Mouse (Mus musculus): ENCODE data around the gene Nyap1. TPM values are rescaled to one million over a fixed set of nuclear protein-coding genes. Genes with fewer than 3 reads are reported as not detected.
"Not testable (repeated sequence)": the region's sequence is repeated elsewhere in the genome, so short reads cannot be mapped to it uniquely, and the experiment has no call there.

The Nyap1 gene
- polyA plus RNA-seq, 1 experiment from 2014 or later: 9.5 TPM

- H3K4me3 ChIP-seq: peak overlapping the region; percentile 40
- H3K27me3 ChIP-seq (ENCODE audit: insufficient read depth, poor library complexity, severe bottlenecking): 0 out of 2 replicates have a peak, but pooled peaks cover 2% of the 10 kb centered on the region
- peak; percentile 92 for DNase-seq (ENCODE audit: low spot score)
- 65% methylated on average over 6 of the region's 6 CpGs for WGBS
- H3K27ac ChIP-seq: peak overlapping the region; percentile 93
- 0 out of 2 replicates have a peak, but pooled peaks cover 3% of the 10 kb centered on the region for H3K9me3 ChIP-seq
- H3K4me1 ChIP-seq (replicated peaks): peaks cover 65% of the 10 kb centered on the region
- peaks cover 75% of the 10 kb centered on the region for H3K36me3 ChIP-seq
Measured at GRCm38 (mm10) chr5:137734289-137735061, 6.9 kb downstream of the Nyap1 start.

GRCm38 (mm10) chr5:137733638-137734288, 7.6 kb downstream of the Nyap1 start:
- Histone ChIP-seq H3K4me1 (replicated peaks) (peaks cover 58% of the 10 kb centered on the region), H3K27ac (peak overlapping the region; percentile 93), H3K4me3 (peak overlapping the region; percentile 40), H3K27me3 (ENCODE audit: insufficient read depth, poor library complexity, severe bottlenecking) (no peaks in the 10 kb centered on the region), H3K36me3 (peaks cover 72% of the 10 kb centered on the region), H3K9me3 (0 out of 2 replicates have a peak, but pooled peaks cover 3% of the 10 kb centered on the region)
- WGBS: 63% methylated on average over 12 of the region's 12 CpGs
- peak; percentile 14 for DNase-seq (ENCODE audit: low spot score)

GRCm38 (mm10) chr5:137726767-137727166, 14.6 kb downstream of the Nyap1 start:
- 73% methylated on average over 6 of the region's 6 CpGs for WGBS

GRCm38 (mm10) chr5:137723840-137724239, 17.6 kb downstream of the Nyap1 start:
- Histone ChIP-seq H3K27me3 (ENCODE audit: insufficient read depth, poor library complexity, severe bottlenecking) (peaks cover 8% of the 10 kb centered on the region; the same call in 1 of the 2 replicates), H3K9me3 (no peaks in the 10 kb centered on the region), H3K36me3 (no peaks in the 10 kb centered on the region), H3K4me3 (no peak overlapping the region), H3K27ac (no peak overlapping the region), H3K4me1 (replicated peaks) (peaks cover 6% of the 10 kb centered on the region)
- DNase-seq (ENCODE audit: low spot score): no peak
- 87% methylated on average over 5 of the region's 5 CpGs for WGBS

More at GRCm38 (mm10) chr5:137726767-137727166, 14.6 kb downstream of the Nyap1 start:
- DNase-seq (ENCODE audit: low spot score): no peak
- Histone ChIP-seq H3K4me3 (no peak overlapping the region), H3K36me3 (peaks cover 13% of the 10 kb centered on the region), H3K4me1 (replicated peaks) (peaks cover 9% of the 10 kb centered on the region), H3K27ac (no peak overlapping the region), H3K9me3 (no peaks in the 10 kb centered on the region), H3K27me3 (ENCODE audit: insufficient read depth, poor library complexity, severe bottlenecking) (peaks cover 5% of the 10 kb centered on the region; the same call in 1 of the 2 replicates)

GRCm38 (mm10) chr5:137720558-137721164, 20.7 kb downstream of the Nyap1 start:
- H3K4me1 ChIP-seq (replicated peaks); H3K27ac ChIP-seq; H3K9me3 ChIP-seq; H3K27me3 ChIP-seq (ENCODE audit: insufficient read depth, poor library complexity, severe bottlenecking); H3K36me3 ChIP-seq: not testable (repeated sequence)
- 30% methylated on average over 11 of the region's 16 CpGs for whole genome bisulfite sequencing
- peak; percentile 35 for DNase-seq (ENCODE audit: low spot score)
- H3K4me3 ChIP-seq: peak overlapping the region; percentile 31

- DNase-seq (ENCODE audit: low spot score): no peak
- Histone ChIP-seq H3K36me3 (no peaks in the 10 kb centered on the region), H3K9me3 (no peaks in the 10 kb centered on the region), H3K4me3 (no peak overlapping the region), H3K27ac (no peak overlapping the region), H3K4me1 (replicated peaks) (peaks cover 6% of the 10 kb centered on the region), H3K27me3 (ENCODE audit: insufficient read depth, poor library complexity, severe bottlenecking) (peaks cover 8% of the 10 kb centered on the region; the same call in 1 of the 2 replicates)
- WGBS: 84% methylated on average over 6 of the region's 6 CpGs
Measured at GRCm38 (mm10) chr5:137719088-137719487, 22.3 kb downstream of the Nyap1 start.

GRCm38 (mm10) chr5:137718020-137718790, 23.2 kb downstream of the Nyap1 start:
- no peaks in the 10 kb centered on the region for H3K9me3 ChIP-seq
- H3K4me3 ChIP-seq: no peak overlapping the region
- 71% methylated on average over 8 of the region's 8 CpGs for WGBS

GRCm38 (mm10) chr5:137715685-137716084, 25.7 kb downstream of the Nyap1 start:
- Histone ChIP-seq H3K36me3 (no peaks in the 10 kb centered on the region), H3K4me1 (replicated peaks) (peaks cover 5% of the 10 kb centered on the region), H3K27me3 (ENCODE audit: insufficient read depth, poor library complexity, severe bottlenecking) (no peaks in the 10 kb centered on the region), H3K4me3 (no peak overlapping the region), H3K9me3 (no peaks in the 10 kb centered on the region), H3K27ac (no peak overlapping the region)
- 83% methylated on average over 8 of the region's 8 CpGs for WGBS
- no peak for DNase-seq (ENCODE audit: low spot score)

More at GRCm38 (mm10) chr5:137718020-137718790, 23.2 kb downstream of the Nyap1 start:
- H3K36me3 ChIP-seq: no peaks in the 10 kb centered on the region
- no peak overlapping the region for H3K27ac ChIP-seq
- peaks cover 8% of the 10 kb centered on the region; the same call in 1 of the 2 replicates for H3K27me3 ChIP-seq (ENCODE audit: insufficient read depth, poor library complexity, severe bottlenecking)
- H3K4me1 ChIP-seq (replicated peaks): peaks cover 6% of the 10 kb centered on the region
- DNase-seq (ENCODE audit: low spot score): no peak

GRCm38 (mm10) chr5:137713454-137713853, 28.0 kb downstream of the Nyap1 start:
- Histone ChIP-seq H3K27me3 (ENCODE audit: insufficient read depth, poor library complexity, severe bottlenecking) (no peaks in the 10 kb centered on the region), H3K36me3 (no peaks in the 10 kb centered on the region), H3K4me1 (replicated peaks) (no peaks in the 10 kb centered on the region), H3K27ac (no peak overlapping the region), H3K4me3 (no peak overlapping the region), H3K9me3 (no peaks in the 10 kb centered on the region)
- DNase-seq (ENCODE audit: low spot score): no peak
- 83% methylated on average over 5 of the region's 5 CpGs for WGBS

GRCm38 (mm10) chr5:137706913-137707633, 34.3 kb downstream of the Nyap1 start:
- WGBS: 88% methylated on average over 12 of the region's 12 CpGs
- Histone ChIP-seq H3K36me3 (no peaks in the 10 kb centered on the region), H3K4me3 (no peak overlapping the region), H3K27me3 (ENCODE audit: insufficient read depth, poor library complexity, severe bottlenecking) (no peaks in the 10 kb centered on the region), H3K27ac (no peak overlapping the region), H3K9me3 (no peaks in the 10 kb centered on the region), H3K4me1 (replicated peaks) (peaks cover 5% of the 10 kb centered on the region; the same call in 1 of the 2 replicates)
- no peak for DNase-seq (ENCODE audit: low spot score)

- H3K36me3 ChIP-seq: no peaks in the 10 kb centered on the region
- H3K27me3 ChIP-seq (ENCODE audit: insufficient read depth, poor library complexity, severe bottlenecking): no peaks in the 10 kb centered on the region
- 73% methylated on average over 6 of the region's 6 CpGs for WGBS
- H3K4me3 ChIP-seq: no peak overlapping the region
- DNase-seq (ENCODE audit: low spot score): no peak
- no peak overlapping the region for H3K27ac ChIP-seq
- 0 out of 2 replicates have a peak, but pooled peaks cover 2% of the 10 kb centered on the region for H3K9me3 ChIP-seq
- H3K4me1 ChIP-seq (replicated peaks): peaks cover 5% of the 10 kb centered on the region; the same call in 1 of the 2 replicates
Measured at GRCm38 (mm10) chr5:137705242-137705641, 36.2 kb downstream of the Nyap1 start.

GRCm38 (mm10) chr5:137699850-137700249, 41.6 kb downstream of the Nyap1 start:
- no peaks in the 10 kb centered on the region for H3K27me3 ChIP-seq (ENCODE audit: insufficient read depth, poor library complexity, severe bottlenecking)
- 72% methylated on average over 2 of the region's 2 CpGs for WGBS
- no peaks in the 10 kb centered on the region for H3K36me3 ChIP-seq
- H3K4me1 ChIP-seq (replicated peaks): no peaks in the 10 kb centered on the region
- 0 out of 2 replicates have a peak, but pooled peaks cover 2% of the 10 kb centered on the region for H3K9me3 ChIP-seq
- no peak overlapping the region for H3K4me3 ChIP-seq
- no peak overlapping the region for H3K27ac ChIP-seq
- no peak for DNase-seq (ENCODE audit: low spot score)

Data from hindbrain, embryonic 10.5 days (tissue).